Comparison of ENCODE assay signal across 8 mouse cellular contexts in genomic region chr11:22991218-22991835, GRCm38 (mm10). TPM values are rescaled to one million over a fixed set of nuclear protein-coding genes. Genes with fewer than 3 reads are reported as not detected.
A peak's percentile ranks its signal among the peaks of the same experiment; 100 is the strongest.
DNase-seq lines count a peak whose midpoint lies in the region; ATAC-seq lines count a peak whose summit lies in the region.

No protein-coding gene starts in this region.

- WGBS in kidney, embryonic 16.5 days, result 7% methylated on average over 14 of the region's 14 CpGs
- WGBS in hindbrain, embryonic 12.5 days, result 13% methylated on average over 14 of the region's 14 CpGs
- WGBS in midbrain, embryonic 14.5 days, result 12% methylated on average over 14 of the region's 14 CpGs

- peaks cover 20% of the 10 kb centered on the region for H3K36me3 ChIP-seq in kidney, embryonic 16.5 days (ENCODE audit: insufficient read depth, low read length)
- H3K36me3 ChIP-seq in hindbrain, embryonic 12.5 days, result peaks cover 24% of the 10 kb centered on the region
- peaks cover 28% of the 10 kb centered on the region for H3K36me3 ChIP-seq in midbrain, embryonic 14.5 days (ENCODE audit: control insufficient read depth, insufficient read depth, low read length)

- no peak for ATAC-seq in kidney, embryonic 16.5 days (ENCODE audit: low FRiP score, low TSS enrichment)
- no peak for ATAC-seq in hindbrain, embryonic 12.5 days (ENCODE audit: low FRiP score)
- no peak for ATAC-seq in midbrain, embryonic 14.5 days (ENCODE audit: low FRiP score, low TSS enrichment)

- H3K9me3 ChIP-seq in kidney, embryonic 16.5 days (ENCODE audit: low read length), result no peaks in the 10 kb centered on the region
- H3K9me3 ChIP-seq in hindbrain, embryonic 12.5 days (replicated peaks), result no peaks in the 10 kb centered on the region
- no peaks in the 10 kb centered on the region for H3K9me3 ChIP-seq in midbrain, embryonic 14.5 days (ENCODE audit: control insufficient read depth, low read length)

- H3K4me3 ChIP-seq in kidney, embryonic 16.5 days (ENCODE audit: low read length), result peak overlapping the region; percentile 97
- H3K4me3 ChIP-seq in hindbrain, embryonic 12.5 days, result peak overlapping the region; percentile 76
- peak overlapping the region; percentile 79 for H3K4me3 ChIP-seq in midbrain, embryonic 14.5 days (replicated peaks; ENCODE audit: low read depth, low read length)

- H3K27ac ChIP-seq in kidney, embryonic 16.5 days (ENCODE audit: low read length), result peak overlapping the region; percentile 93; the same call in 1 of the 2 replicates
- H3K27ac ChIP-seq in hindbrain, embryonic 12.5 days, result peak overlapping the region; percentile 93; the same call in 1 of the 2 replicates
- H3K27ac ChIP-seq in midbrain, embryonic 14.5 days (replicated peaks; ENCODE audit: low read depth, low read length), result 0 out of 2 replicates have a peak overlapping the region, but pooled peaks have one; percentile 89

- peaks cover 11% of the 10 kb centered on the region for H3K4me1 ChIP-seq in kidney, embryonic 16.5 days (ENCODE audit: insufficient read depth, low read length)
- H3K4me1 ChIP-seq in hindbrain, embryonic 12.5 days, result peaks cover 12% of the 10 kb centered on the region
- H3K4me1 ChIP-seq in midbrain, embryonic 14.5 days (ENCODE audit: control insufficient read depth, insufficient read depth, low read length), result peaks cover 14% of the 10 kb centered on the region

- H3K9ac ChIP-seq in kidney, embryonic 16.5 days (replicated peaks; ENCODE audit: low read length), result peak overlapping the region; percentile 97
- H3K9ac ChIP-seq in hindbrain, embryonic 12.5 days, result peak overlapping the region; percentile 77
- H3K9ac ChIP-seq in midbrain, embryonic 14.5 days (replicated peaks; ENCODE audit: low read length), result peak overlapping the region; percentile 78

- no peaks in the 10 kb centered on the region for H3K27me3 ChIP-seq in kidney, embryonic 16.5 days (ENCODE audit: insufficient read depth, low read length)
- no peaks in the 10 kb centered on the region for H3K27me3 ChIP-seq in hindbrain, embryonic 12.5 days
- no peaks in the 10 kb centered on the region for H3K27me3 ChIP-seq in midbrain, embryonic 14.5 days (ENCODE audit: control insufficient read depth, insufficient read depth, low read length)

- no peak for DNase-seq in kidney, adult 11 months
- peak; percentile 25 for DNase-seq in R1 (ENCODE audit: low read depth, low spot score)
- DNase-seq in midbrain, embryonic 14.5 days, result no peak
- DNase-seq in layer of hippocampus, postnatal 36 days, result no peak
- DNase-seq in layer of hippocampus, adult 8-10 months (ENCODE audit: low spot score in 2 of 2), result no peak
- no peak for DNase-seq in natural killer cell, adult 2 months (ENCODE audit: low spot score in 2 of 2)

- H3K4me2 ChIP-seq in kidney, embryonic 16.5 days (replicated peaks; ENCODE audit: low read depth, low read length), result peak overlapping the region; percentile 99
- peak overlapping the region; percentile 93 for H3K4me2 ChIP-seq in hindbrain, embryonic 12.5 days (replicated peaks)
- peak overlapping the region; percentile 98 for H3K4me2 ChIP-seq in midbrain, embryonic 14.5 days (ENCODE audit: low read length)

RNA-seq across cellular contexts. Expression of gene Cct4, which starts 1.0 kb away (rescaled TPM):
- 300 and 303 TPM in 2 replicates for polyA plus RNA-seq in kidney, embryonic 16.5 days (2015; fragmentation: Nextera tagmentation; extraction: Ambion mirVana)
- polyA plus RNA-seq in hindbrain, embryonic 12.5 days (2016; fragmentation: Nextera tagmentation; extraction: Ambion mirVana), result 326 and 341 TPM in 2 replicates
- polyA plus RNA-seq in midbrain, embryonic 14.5 days (2014; fragmentation: Nextera tagmentation; extraction: Ambion mirVana), result 287 and 336 TPM in 2 replicates
- 100 to 1,000 TPM; 118 to 121 TPM for total RNA-seq in layer of hippocampus, postnatal 36 days (2021)
- total RNA-seq in layer of hippocampus, adult 8-10 months (2022), result 100 to 1,000 TPM in 2 of 4 experiments, 10 to 100 TPM in 2; 93.7 to 125 (median 110) TPM

RNA-seq across cellular contexts. Expression of gene Commd1, which starts 9.1 kb away (rescaled TPM):
- 371 and 385 TPM in 2 replicates for polyA plus RNA-seq in kidney, embryonic 16.5 days (2015; fragmentation: Nextera tagmentation; extraction: Ambion mirVana)
- 309 and 314 TPM in 2 replicates for polyA plus RNA-seq in hindbrain, embryonic 12.5 days (2016; fragmentation: Nextera tagmentation; extraction: Ambion mirVana)
- polyA plus RNA-seq in midbrain, embryonic 14.5 days (2014; fragmentation: Nextera tagmentation; extraction: Ambion mirVana), result 266 and 270 TPM in 2 replicates
- 10 to 100 TPM; 52.6 to 64.1 TPM for total RNA-seq in layer of hippocampus, postnatal 36 days (2021)
- total RNA-seq in layer of hippocampus, adult 8-10 months (2022), result 10 to 100 TPM; 39.0 to 59.9 (median 56.6) TPM

RNA-seq across cellular contexts. Expression of gene Gm28048, which starts 9.4 kb away (rescaled TPM):
- polyA plus RNA-seq in kidney, embryonic 16.5 days (2015; fragmentation: Nextera tagmentation; extraction: Ambion mirVana), result 24.4 and 24.7 TPM in 2 replicates
- polyA plus RNA-seq in hindbrain, embryonic 12.5 days (2016; fragmentation: Nextera tagmentation; extraction: Ambion mirVana), result 5.7 TPM in 2 replicates
- 2.6 and 4.5 TPM in 2 replicates for polyA plus RNA-seq in midbrain, embryonic 14.5 days (2014; fragmentation: Nextera tagmentation; extraction: Ambion mirVana)
- 10 to 100 TPM in 1 of 2 experiments, 1 to 10 TPM in 1; 9.2 to 11.3 TPM for total RNA-seq in layer of hippocampus, postnatal 36 days (2021)
- total RNA-seq in layer of hippocampus, adult 8-10 months (2022), result 10 to 100 TPM in 2 of 4 experiments, 1 to 10 TPM in 2; 8.8 to 14.8 (median 10.3) TPM

RNA-seq across cellular contexts. Expression of gene Fam161a, which starts 16.0 kb away (rescaled TPM):
- 3.2 and 3.4 TPM in 2 replicates for polyA plus RNA-seq in kidney, embryonic 16.5 days (2015; fragmentation: Nextera tagmentation; extraction: Ambion mirVana)
- polyA plus RNA-seq in hindbrain, embryonic 12.5 days (2016; fragmentation: Nextera tagmentation; extraction: Ambion mirVana), result 7.7 and 8.0 TPM in 2 replicates
- polyA plus RNA-seq in midbrain, embryonic 14.5 days (2014; fragmentation: Nextera tagmentation; extraction: Ambion mirVana), result 3.7 and 5.1 TPM in 2 replicates
- total RNA-seq in layer of hippocampus, postnatal 36 days (2021), result 1 to 10 TPM; 3.4 to 5.6 TPM
- total RNA-seq in layer of hippocampus, adult 8-10 months (2022), result 1 to 10 TPM; 4.1 to 5.6 (median 4.8) TPM

RNA-seq across cellular contexts. Expression of gene Zrsr1, which starts 19.5 kb away (rescaled TPM):
- 3.7 and 3.8 TPM in 2 replicates for polyA plus RNA-seq in kidney, embryonic 16.5 days (2015; fragmentation: Nextera tagmentation; extraction: Ambion mirVana)
- polyA plus RNA-seq in hindbrain, embryonic 12.5 days (2016; fragmentation: Nextera tagmentation; extraction: Ambion mirVana), result 5.2 and 7.5 TPM in 2 replicates
- 4.7 and 5.8 TPM in 2 replicates for polyA plus RNA-seq in midbrain, embryonic 14.5 days (2014; fragmentation: Nextera tagmentation; extraction: Ambion mirVana)
- total RNA-seq in layer of hippocampus, postnatal 36 days (2021), result 10 to 100 TPM; 62.7 to 63.7 TPM
- total RNA-seq in layer of hippocampus, adult 8-10 months (2022), result 10 to 100 TPM; 57.8 to 76.0 (median 69.8) TPM
